Mouse (Mus musculus) stomach, postnatal 0 days (tissue): ENCODE measurements at regions not wholly inside any gene's neighbourhood (a gene's known extent, or its start where the extent isn't known, plus 50 kb on each side); places are given as distances from the start of the nearest gene placed in this dataset.
"Not testable (repeated sequence)": the region's sequence is repeated elsewhere in the genome, so short reads cannot be mapped to it uniquely, and the experiment has no call there.

Source experiments
- ATAC-seq: fragments of 200-750 bp; cut with Nextera tagmentation; 2 replicates; pipeline ENCODE4 v1.8.0; 2017; ENCODE audit not compliant: low FRiP score, low TSS enrichment
- DNase-seq: peaks from one replicate; pipeline ENCODE4 v3.0.0-alpha.2; 2016; ENCODE audit warnings: low spot score
- H3K27ac ChIP-seq: fragments of 300-500 bp; sonication (generic); replicated peaks from 2 replicates; pipeline ENCODE4 v1.5.1; 2014; ENCODE audit warnings: mild to moderate bottlenecking, control low read depth
- H3K27me3 ChIP-seq: fragments of 300-500 bp; sonication (generic); 2 replicates; pipeline ENCODE4 v1.6.1; 2014; ENCODE audit warnings: low read length; ENCODE audit not compliant: control insufficient read depth, insufficient read depth
- H3K36me3 ChIP-seq: fragments of 300-500 bp; sonication (generic); 2 replicates; pipeline ENCODE4 v1.6.1; 2014; ENCODE audit warnings: low read length, mixed read lengths; ENCODE audit not compliant: control insufficient read depth, insufficient read depth
- H3K4me1 ChIP-seq: fragments of 300-500 bp; sonication (generic); replicated peaks from 2 replicates; pipeline ENCODE4 v1.6.1; 2014; ENCODE audit warnings: antibody characterized with exemption; ENCODE audit not compliant: control insufficient read depth, insufficient read depth
- H3K4me2 ChIP-seq: fragments of 300-500 bp; sonication (generic); replicated peaks from 2 replicates; pipeline ENCODE4 v1.6.1; 2014; ENCODE audit warnings: low read depth, mild to moderate bottlenecking, control low read depth, moderate library complexity
- H3K4me3 ChIP-seq: fragments of 300-500 bp; sonication (generic); 2 replicates; pipeline ENCODE4 v1.5.1; 2014; ENCODE audit warnings: low read depth, low read length, control low read depth
- H3K9ac ChIP-seq: fragments of 300-500 bp; sonication (generic); 2 replicates; pipeline ENCODE4 v1.6.1; 2014; ENCODE audit warnings: mild to moderate bottlenecking, low read length, control low read depth, mixed read lengths
- H3K9me3 ChIP-seq: fragments of 300-500 bp; sonication (generic); 2 replicates; pipeline ENCODE4 v1.6.1; 2016; ENCODE audit warnings: low read length; ENCODE audit not compliant: control insufficient read depth
- CTCF ChIP-seq: IDR thresholded peaks from 2 replicates; pipeline ENCODE4 v1.5.1; 2016; ENCODE audit warnings: antibody characterized with exemption, low read depth, mild to moderate bottlenecking, moderate library complexity
- EP300 ChIP-seq: optimal IDR thresholded peaks from 2 replicates; pipeline ENCODE3; 2016; ENCODE audit warnings: antibody characterized with exemption
- WGBS: fragments of 180-500 bp; shearing (Covaris S2); extraction: QIAGEN DNeasy Blood & Tissue Kit; methylation state at CpG from one replicate; pipeline ENCODE4 v1.1.7; 2014; 5-methylcytosine and 5-hydroxymethylcytosine counted together

DNA sequence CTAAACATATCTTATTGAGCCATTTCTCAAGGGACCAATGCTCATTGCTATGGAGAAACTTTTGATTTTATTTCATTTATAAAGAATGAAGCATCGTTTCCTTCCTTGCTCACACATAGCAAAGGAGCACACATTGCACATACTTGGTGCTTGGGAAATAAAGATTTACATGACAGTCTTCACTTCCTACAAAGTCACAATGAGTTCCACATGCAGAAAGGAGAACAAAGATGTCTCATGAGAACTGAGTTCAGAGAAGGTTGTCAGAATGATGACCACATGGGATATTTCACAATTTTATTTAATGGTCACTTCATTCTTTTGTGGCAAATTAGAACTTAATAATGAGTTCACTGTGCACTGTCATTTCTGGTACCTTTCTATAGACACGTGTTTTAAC is 114.3 kb upstream of the Egfr start:
- 80% methylated on average over 2 of the region's 2 CpGs for WGBS
- TF ChIP-seq CTCF, result no peak
- no peak for TF ChIP-seq EP300
- no peak for DNase-seq

DNA sequence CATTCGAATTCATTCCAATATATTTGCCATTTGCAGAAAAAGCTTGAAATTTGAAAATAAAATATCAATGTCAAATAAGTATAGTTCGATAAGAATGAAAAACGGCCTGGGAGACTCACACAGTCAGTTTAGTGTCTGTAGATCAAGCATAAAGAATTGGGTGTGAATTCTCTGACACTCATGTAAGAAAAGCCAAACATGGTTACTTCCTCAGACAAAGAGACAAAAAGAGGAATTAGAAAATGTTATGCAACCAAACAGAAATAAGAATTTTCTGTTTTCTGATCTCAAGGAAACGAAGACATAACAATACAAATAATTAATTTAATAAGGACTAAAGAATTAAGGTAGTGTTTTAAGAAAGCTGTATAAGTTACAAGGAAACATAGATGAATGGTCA is 113.7 kb upstream of the Egfr start:
- Histone ChIP-seq H3K4me1 (no peaks in the 10 kb centered on the region), H3K4me3 (no peak overlapping the region), H3K9me3 (no peaks in the 10 kb centered on the region), H3K4me2 (no peak overlapping the region), H3K27ac (no peak overlapping the region), H3K9ac (no peak overlapping the region), H3K27me3 (no peaks in the 10 kb centered on the region), H3K36me3 (no peaks in the 10 kb centered on the region)
- TF ChIP-seq EP300, result no peak
- no peak for TF ChIP-seq CTCF
- 82% methylated on average over 4 of the region's 4 CpGs for WGBS
- ATAC-seq (no peak), DNase-seq (no peak)

More for the DNA sequence above, 114.3 kb upstream of the Egfr start:
- Histone ChIP-seq H3K27ac (no peak overlapping the region), H3K4me2 (no peak overlapping the region), H3K4me3 (no peak overlapping the region), H3K4me1 (no peaks in the 10 kb centered on the region), H3K9me3 (no peaks in the 10 kb centered on the region), H3K27me3 (no peaks in the 10 kb centered on the region), H3K9ac (no peak overlapping the region), H3K36me3 (no peaks in the 10 kb centered on the region)
- no peak for ATAC-seq

- no peaks in the 10 kb centered on the region for H3K4me1 ChIP-seq
- H3K9me3 ChIP-seq, result no peaks in the 10 kb centered on the region
- H3K27me3 ChIP-seq, result no peaks in the 10 kb centered on the region
- ATAC-seq (no peak), DNase-seq (no peak)
- H3K27ac ChIP-seq, result no peak overlapping the region
- TF ChIP-seq CTCF (no peak), EP300 (no peak)
- no peak overlapping the region for H3K4me3 ChIP-seq
- H3K4me2 ChIP-seq, result no peak overlapping the region
- H3K36me3 ChIP-seq, result no peaks in the 10 kb centered on the region
- no peak overlapping the region for H3K9ac ChIP-seq
These were observed 102.4 kb upstream of the Egfr start for GRCm38 (mm10) chr11:16649599-16649998.

GRCm38 (mm10) chr11:16663806-16664205 is 88.2 kb upstream of the Egfr start:
- WGBS, result 64% methylated on average over 3 of the region's 3 CpGs
- no peaks in the 10 kb centered on the region for H3K9me3 ChIP-seq
- H3K9ac ChIP-seq, result no peak overlapping the region
- ATAC-seq (no peak), DNase-seq (no peak)
- no peaks in the 10 kb centered on the region for H3K36me3 ChIP-seq
- TF ChIP-seq EP300, result no peak
- TF ChIP-seq CTCF, result no peak
- H3K4me2 ChIP-seq, result no peak overlapping the region
- H3K4me3 ChIP-seq, result no peak overlapping the region
- H3K27me3 ChIP-seq, result no peaks in the 10 kb centered on the region
- no peaks in the 10 kb centered on the region for H3K4me1 ChIP-seq
- H3K27ac ChIP-seq, result no peak overlapping the region

DNA sequence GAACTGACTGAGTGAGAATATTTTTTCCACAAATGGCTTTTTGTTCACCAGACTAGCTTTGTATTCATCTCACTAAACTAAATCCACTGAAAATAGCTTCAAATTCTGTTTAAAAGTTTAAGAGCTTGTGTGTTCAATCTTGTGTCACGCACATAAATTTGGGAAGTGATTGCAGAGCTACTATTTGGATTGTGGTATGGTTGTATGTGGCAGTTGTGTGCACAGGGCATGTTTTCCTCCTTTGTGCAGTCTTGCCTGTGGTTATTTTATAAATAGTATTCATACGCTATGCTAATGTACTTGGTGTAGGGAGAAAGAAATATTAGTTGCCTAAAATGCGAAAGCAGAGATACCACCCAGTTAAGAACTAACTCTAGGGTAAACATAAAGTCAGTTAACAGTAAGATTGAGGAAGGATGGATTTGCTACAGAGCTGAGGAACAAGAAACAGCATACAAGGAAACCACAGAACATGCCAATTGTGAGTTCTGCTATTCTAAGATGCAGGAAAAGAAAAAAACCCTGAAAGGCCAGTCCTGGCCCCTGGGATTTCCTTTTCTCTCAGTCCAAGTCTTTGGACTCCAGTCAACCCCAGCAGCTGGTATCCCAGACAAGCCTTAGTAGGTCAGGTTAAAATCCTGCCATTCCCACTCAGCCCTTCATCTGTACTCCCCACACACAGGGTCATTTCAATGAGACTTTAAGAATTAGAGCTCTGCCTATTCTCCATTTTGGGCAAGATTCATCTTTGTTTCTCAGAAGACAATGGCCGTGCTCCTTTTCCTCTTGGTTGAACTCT is 82.4 kb upstream of the Egfr start:
- Histone ChIP-seq H3K27me3 (no peaks in the 10 kb centered on the region), H3K4me1 (no peaks in the 10 kb centered on the region), H3K4me2 (no peak overlapping the region), H3K27ac (no peak overlapping the region), H3K9me3 (no peaks in the 10 kb centered on the region), H3K36me3 (no peaks in the 10 kb centered on the region), H3K4me3 (no peak overlapping the region), H3K9ac (no peak overlapping the region)
- DNase-seq (no peak), ATAC-seq (no peak)
- TF ChIP-seq CTCF (no peak), EP300 (no peak)
- 77% methylated on average over 4 of the region's 4 CpGs for WGBS

GRCm38 (mm10) chr11:16670282-16670681 is 81.7 kb upstream of the Egfr start:
- Histone ChIP-seq H3K4me2 (no peak overlapping the region), H3K9ac (no peak overlapping the region), H3K9me3 (no peaks in the 10 kb centered on the region), H3K36me3 (no peaks in the 10 kb centered on the region), H3K27ac (no peak overlapping the region), H3K27me3 (no peaks in the 10 kb centered on the region), H3K4me1 (no peaks in the 10 kb centered on the region), H3K4me3 (no peak overlapping the region)
- no peak for TF ChIP-seq CTCF
- no peak for TF ChIP-seq EP300
- 44% methylated on average over 1 of the region's 1 CpGs for WGBS
- ATAC-seq (no peak), DNase-seq (no peak)

DNA sequence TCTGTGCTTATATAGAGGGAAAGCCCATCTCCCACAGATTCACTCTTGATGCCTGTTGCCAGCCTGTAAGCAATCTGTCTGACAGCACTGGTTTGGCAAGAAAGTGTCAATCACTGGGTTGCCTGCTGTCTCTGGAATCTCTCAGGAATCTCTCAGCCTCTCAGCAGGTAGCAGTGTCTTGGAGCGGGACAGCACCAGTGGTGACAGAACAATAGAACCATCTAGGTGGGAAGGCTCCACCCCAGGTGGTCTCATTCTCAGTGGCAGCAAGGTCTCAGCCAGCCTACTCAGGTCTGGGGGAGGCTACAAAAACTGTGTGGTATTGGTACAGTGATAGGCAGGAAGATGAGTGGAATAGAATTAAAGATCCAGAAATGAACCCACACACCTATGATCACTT is 76.1 kb upstream of the Egfr start:
- not testable (repeated sequence) for H3K4me1 ChIP-seq, H3K9ac ChIP-seq, ATAC-seq, H3K4me3 ChIP-seq, H3K27ac ChIP-seq, H3K9me3 ChIP-seq, DNase-seq, H3K36me3 ChIP-seq, H3K4me2 ChIP-seq, H3K27me3 ChIP-seq
- 35% methylated on average over 1 of the region's 1 CpGs for WGBS
